Mouse (Mus musculus) midbrain, embryonic 14.5 days (tissue): ENCODE measurements at regions not wholly inside any gene's neighbourhood (a gene's known extent, or its start where the extent isn't known, plus 50 kb on each side); places are given as distances from the start of the nearest gene placed in this dataset.

ENCODE experiments used
- ATAC-seq: fragments of 200-750 bp; cut with Nextera tagmentation; 2 replicates; pipeline ENCODE4 v1.8.0; 2017; ENCODE audit warnings: moderate number of reproducible peaks, moderate library complexity; ENCODE audit not compliant: low FRiP score, low TSS enrichment
- DNase-seq: peaks from one replicate; pipeline ENCODE4 v3.0.0-alpha.2; 2015
- H3K27ac ChIP-seq: fragments of 300-500 bp; sonication (generic); replicated peaks from 2 replicates; pipeline ENCODE4 v1.5.1; 2014; ENCODE audit warnings: mild to moderate bottlenecking, low read depth, low read length, moderate library complexity
- H3K27me3 ChIP-seq: fragments of 300-500 bp; sonication (generic); 2 replicates; pipeline ENCODE4 v1.6.1; 2014; ENCODE audit warnings: low read length, control low read depth, mixed read lengths; ENCODE audit not compliant: control insufficient read depth, insufficient read depth
- H3K36me3 ChIP-seq: fragments of 300-500 bp; sonication (generic); 2 replicates; pipeline ENCODE4 v1.6.1; 2014; ENCODE audit warnings: low read length, control low read depth; ENCODE audit not compliant: control insufficient read depth, insufficient read depth
- H3K4me1 ChIP-seq: fragments of 300-500 bp; sonication (generic); 2 replicates; pipeline ENCODE4 v1.6.1; 2014; ENCODE audit warnings: mild to moderate bottlenecking, antibody characterized with exemption, low read length, control low read depth; ENCODE audit not compliant: control insufficient read depth, insufficient read depth
- H3K4me2 ChIP-seq: fragments of 300-500 bp; sonication (generic); 2 replicates; pipeline ENCODE4 v1.6.1; 2014; ENCODE audit warnings: mild to moderate bottlenecking, low read length, moderate library complexity
- H3K4me3 ChIP-seq: fragments of 300-500 bp; sonication (generic); replicated peaks from 2 replicates; pipeline ENCODE4 v1.5.1; 2014; ENCODE audit warnings: low read depth, low read length
- H3K9ac ChIP-seq: fragments of 300-500 bp; sonication (generic); replicated peaks from 2 replicates; pipeline ENCODE4 v1.6.1; 2014; ENCODE audit warnings: mild to moderate bottlenecking, low read length, moderate library complexity
- H3K9me3 ChIP-seq: fragments of 300-500 bp; sonication (generic); 2 replicates; pipeline ENCODE4 v1.6.1; 2016; ENCODE audit warnings: low read length, control low read depth, mixed read lengths; ENCODE audit not compliant: control insufficient read depth
- WGBS: fragments of 180-500 bp; shearing (Covaris S2); extraction: QIAGEN DNeasy Blood & Tissue Kit; methylation state at CpG from one replicate; pipeline ENCODE4 v1.1.7; 2014; 5-methylcytosine and 5-hydroxymethylcytosine counted together

DNA sequence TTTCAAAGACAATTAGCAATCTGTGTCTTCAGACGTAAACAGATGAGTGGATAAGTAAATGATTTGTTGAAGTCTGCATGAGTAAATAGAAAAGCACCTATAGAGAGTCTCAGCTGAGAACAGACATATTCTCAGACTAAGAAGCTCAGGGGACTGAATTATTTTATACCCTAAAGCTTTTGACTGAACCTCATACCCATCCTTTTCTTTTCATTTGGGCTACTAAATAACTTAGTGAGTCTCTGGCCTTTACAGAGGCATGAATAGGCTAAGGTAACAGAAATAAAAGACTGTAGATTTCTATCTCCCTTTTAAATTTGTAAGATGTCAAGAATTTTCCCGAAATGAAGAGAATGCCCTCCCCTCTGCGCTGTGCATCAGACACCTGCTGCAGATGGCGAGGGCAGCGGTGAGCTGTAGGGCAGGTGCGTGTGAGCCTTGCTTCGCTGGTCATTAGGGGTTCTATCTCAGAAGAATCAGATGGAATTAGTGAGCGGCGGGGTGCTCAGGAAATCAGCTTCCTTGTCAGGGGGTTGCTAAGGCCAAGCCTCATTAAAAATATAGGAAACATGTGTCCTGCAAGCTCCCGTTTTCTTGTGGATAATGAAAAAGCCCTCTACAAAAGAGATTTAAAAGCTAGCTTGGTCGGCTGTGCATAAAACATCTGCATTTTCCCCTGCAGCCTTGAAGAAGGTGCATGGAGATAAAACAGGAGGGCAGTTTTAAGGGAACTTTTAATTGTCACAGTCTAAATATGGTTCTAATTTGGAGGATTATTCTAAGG is 107.0 kb upstream of the Arhgap24 start:
- H3K9me3 ChIP-seq, result no peaks in the 10 kb centered on the region
- no peaks in the 10 kb centered on the region for H3K36me3 ChIP-seq
- peak; percentile 17; the same call in 1 of the 2 replicates for ATAC-seq
- H3K4me3 ChIP-seq, result no peak overlapping the region
- H3K27ac ChIP-seq, result no peak overlapping the region
- H3K4me2 ChIP-seq, result no peak overlapping the region
- H3K4me1 ChIP-seq, result 0 out of 2 replicates have a peak, but pooled peaks cover 5% of the 10 kb centered on the region
- H3K9ac ChIP-seq, result no peak overlapping the region
- 43% methylated on average over 11 of the region's 11 CpGs for WGBS
- DNase-seq, result peak; percentile 28
- H3K27me3 ChIP-seq, result no peaks in the 10 kb centered on the region

DNA sequence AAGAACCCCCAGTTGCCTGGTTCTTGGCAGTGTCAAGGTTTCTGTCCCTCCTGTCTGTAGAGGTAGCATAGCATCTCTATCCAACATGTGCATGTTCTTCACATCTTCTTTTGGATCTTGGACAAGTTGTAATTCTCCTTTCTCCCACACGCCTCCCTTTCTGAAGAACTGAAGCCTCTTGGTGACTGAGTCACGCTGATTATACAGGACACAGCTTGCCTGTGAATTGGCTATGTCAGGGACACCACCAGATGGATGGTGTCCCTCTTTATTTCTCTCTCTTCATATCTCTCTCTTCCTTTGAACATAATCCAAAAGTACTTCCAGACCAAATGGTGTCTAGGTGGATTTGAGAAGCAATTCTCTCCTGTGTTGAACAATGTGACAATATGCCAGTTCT is 105.9 kb upstream of the Arhgap24 start:
- 83% methylated on average over 2 of the region's 2 CpGs for WGBS
- no peak for ATAC-seq
- Histone ChIP-seq H3K4me2 (no peak overlapping the region), H3K4me3 (no peak overlapping the region), H3K9me3 (no peaks in the 10 kb centered on the region), H3K27me3 (no peaks in the 10 kb centered on the region), H3K4me1 (0 out of 2 replicates have a peak, but pooled peaks cover 5% of the 10 kb centered on the region), H3K9ac (no peak overlapping the region), H3K27ac (no peak overlapping the region), H3K36me3 (no peaks in the 10 kb centered on the region)
- no peak for DNase-seq

DNA sequence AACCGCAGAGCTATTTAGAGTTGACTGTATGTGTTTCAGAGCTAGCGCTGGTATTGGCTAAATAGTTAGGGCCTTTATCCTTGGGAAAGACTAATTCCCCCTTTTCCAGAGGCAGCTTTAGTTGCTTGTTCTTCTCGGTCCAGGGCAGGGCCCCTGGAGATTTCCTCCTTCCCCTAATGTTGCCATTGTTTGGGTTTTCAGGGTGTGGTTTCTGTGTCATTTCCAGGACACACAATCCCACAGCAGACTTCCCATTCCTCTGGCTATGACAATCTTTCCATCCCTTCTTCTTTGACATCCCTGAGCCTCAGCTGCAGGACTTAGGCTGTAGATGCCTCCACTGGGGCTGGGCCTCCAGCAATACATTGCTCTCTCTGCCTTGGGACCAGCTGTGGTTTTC is 87.2 kb upstream of the Arhgap24 start:
- Histone ChIP-seq H3K4me1 (no peaks in the 10 kb centered on the region), H3K36me3 (no peaks in the 10 kb centered on the region), H3K9ac (no peak overlapping the region), H3K9me3 (no peaks in the 10 kb centered on the region), H3K4me3 (no peak overlapping the region), H3K27me3 (no peaks in the 10 kb centered on the region), H3K4me2 (no peak overlapping the region), H3K27ac (no peak overlapping the region)
- WGBS, result 85% methylated on average over 3 of the region's 3 CpGs
- no peak for ATAC-seq
- no peak for DNase-seq

DNA sequence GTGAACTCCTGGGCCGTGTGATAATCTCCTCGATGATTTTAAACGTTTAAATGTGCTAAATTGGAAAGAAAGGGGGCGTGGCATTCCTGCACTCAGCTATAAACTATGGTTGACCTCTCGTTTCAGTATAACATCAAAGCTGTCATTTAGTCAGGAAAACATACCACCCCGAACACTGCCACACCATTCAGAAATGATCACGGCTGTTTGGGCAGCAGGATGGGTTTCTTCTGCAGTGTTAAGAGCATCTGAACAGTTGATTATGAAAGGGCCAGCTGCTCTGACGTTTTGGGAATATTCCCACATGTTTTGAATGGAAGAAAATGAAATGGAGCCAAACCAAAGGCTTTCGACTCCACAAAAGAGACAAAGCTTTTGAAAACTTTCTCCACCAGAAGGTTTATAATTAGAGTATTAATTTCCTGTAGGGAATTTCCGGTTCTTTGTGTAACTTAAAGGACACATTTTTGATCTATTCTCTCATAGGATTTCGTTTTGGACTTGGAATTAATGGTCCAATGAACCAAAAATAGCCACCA is 85.5 kb upstream of the Arhgap24 start:
- no peak overlapping the region for H3K9ac ChIP-seq
- H3K27me3 ChIP-seq, result no peaks in the 10 kb centered on the region
- no peaks in the 10 kb centered on the region for H3K36me3 ChIP-seq
- H3K9me3 ChIP-seq, result no peaks in the 10 kb centered on the region
- H3K4me1 ChIP-seq, result no peaks in the 10 kb centered on the region
- H3K27ac ChIP-seq, result no peak overlapping the region
- H3K4me3 ChIP-seq, result no peak overlapping the region
- DNase-seq (no peak), ATAC-seq (no peak)
- H3K4me2 ChIP-seq, result no peak overlapping the region
- WGBS, result 76% methylated on average over 11 of the region's 11 CpGs

DNA sequence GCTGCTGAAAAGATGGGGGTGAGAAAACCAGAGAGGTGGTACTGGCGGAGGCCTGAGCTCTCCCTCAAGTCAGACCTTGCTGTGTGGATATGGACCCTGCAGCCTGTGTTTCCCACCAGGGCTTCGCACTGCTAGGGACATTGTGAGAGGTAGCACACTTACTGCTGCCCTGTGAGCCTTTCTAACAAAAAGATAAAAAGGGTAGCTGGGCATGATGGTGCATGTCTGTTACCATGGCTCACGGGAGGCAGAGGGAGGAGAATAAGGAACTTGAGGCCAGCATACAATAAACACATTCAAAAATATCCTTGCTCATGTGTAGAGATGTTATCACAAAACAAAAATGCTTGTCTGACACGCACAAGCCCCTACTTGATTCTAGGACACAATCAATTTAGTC is 82.2 kb upstream of the Arhgap24 start:
- 85% methylated on average over 4 of the region's 4 CpGs for WGBS
- no peaks in the 10 kb centered on the region for H3K27me3 ChIP-seq
- H3K27ac ChIP-seq, result no peak overlapping the region

DNA sequence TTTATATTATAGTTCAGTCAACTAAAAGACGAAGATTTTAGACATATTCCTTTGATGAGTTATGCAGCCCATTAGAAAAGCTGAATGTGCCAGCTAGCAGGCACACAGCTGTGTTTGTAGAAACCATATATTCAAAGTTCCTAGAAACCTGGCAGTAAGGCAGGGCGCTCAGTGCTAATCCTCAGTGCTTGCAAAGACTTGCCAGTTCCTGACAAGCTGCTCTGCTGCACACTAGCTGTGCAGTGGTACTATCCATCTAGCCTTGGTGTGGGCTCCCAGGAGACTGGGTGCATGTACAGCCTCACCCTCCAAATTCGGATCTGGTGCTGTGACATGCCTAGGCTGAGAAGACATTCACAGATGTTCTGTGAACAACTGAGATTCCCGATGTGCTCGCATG is 63.5 kb upstream of the Arhgap24 start:
- Histone ChIP-seq H3K4me3 (no peak overlapping the region), H3K9me3 (no peaks in the 10 kb centered on the region), H3K27me3 (no peaks in the 10 kb centered on the region), H3K4me1 (no peaks in the 10 kb centered on the region), H3K36me3 (no peaks in the 10 kb centered on the region), H3K9ac (no peak overlapping the region), H3K4me2 (no peak overlapping the region), H3K27ac (no peak overlapping the region)
- WGBS, result 83% methylated on average over 5 of the region's 5 CpGs
- ATAC-seq (no peak), DNase-seq (no peak)

More for the DNA sequence above, 82.2 kb upstream of the Arhgap24 start:
- Histone ChIP-seq H3K9ac (no peak overlapping the region), H3K9me3 (no peaks in the 10 kb centered on the region), H3K4me2 (no peak overlapping the region), H3K36me3 (no peaks in the 10 kb centered on the region), H3K4me1 (no peaks in the 10 kb centered on the region), H3K4me3 (no peak overlapping the region)
- DNase-seq (no peak), ATAC-seq (no peak)

DNA sequence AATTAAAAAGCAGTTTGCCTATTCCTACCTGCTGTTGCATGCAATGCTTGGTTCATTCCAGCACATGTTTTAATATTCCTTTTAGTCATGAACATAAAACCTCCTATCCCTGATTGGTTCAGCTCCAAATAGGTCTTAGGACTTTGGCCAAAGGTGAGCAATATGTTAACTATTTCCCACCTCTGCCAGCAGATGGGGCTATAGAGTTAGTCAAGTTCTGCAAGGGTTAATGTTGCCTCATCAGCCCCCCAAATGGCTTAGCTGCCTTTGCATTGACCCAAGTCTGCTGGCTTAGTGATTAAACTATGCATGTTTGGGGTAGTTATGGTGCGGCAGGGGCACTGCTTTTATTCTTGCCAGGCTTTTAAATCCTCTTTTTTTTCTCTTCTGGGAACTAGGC is 62.1 kb upstream of the Arhgap24 start:
- WGBS, result 23% methylated on average over 1 of the region's 1 CpGs
- H3K27ac ChIP-seq, result no peak overlapping the region
- DNase-seq (peak; percentile 59), ATAC-seq (no peak)
- no peaks in the 10 kb centered on the region for H3K4me1 ChIP-seq
- no peak overlapping the region for H3K4me2 ChIP-seq
- H3K9ac ChIP-seq, result no peak overlapping the region
- no peak overlapping the region for H3K4me3 ChIP-seq
- no peaks in the 10 kb centered on the region for H3K36me3 ChIP-seq
- no peaks in the 10 kb centered on the region for H3K27me3 ChIP-seq
- H3K9me3 ChIP-seq, result no peaks in the 10 kb centered on the region

DNA sequence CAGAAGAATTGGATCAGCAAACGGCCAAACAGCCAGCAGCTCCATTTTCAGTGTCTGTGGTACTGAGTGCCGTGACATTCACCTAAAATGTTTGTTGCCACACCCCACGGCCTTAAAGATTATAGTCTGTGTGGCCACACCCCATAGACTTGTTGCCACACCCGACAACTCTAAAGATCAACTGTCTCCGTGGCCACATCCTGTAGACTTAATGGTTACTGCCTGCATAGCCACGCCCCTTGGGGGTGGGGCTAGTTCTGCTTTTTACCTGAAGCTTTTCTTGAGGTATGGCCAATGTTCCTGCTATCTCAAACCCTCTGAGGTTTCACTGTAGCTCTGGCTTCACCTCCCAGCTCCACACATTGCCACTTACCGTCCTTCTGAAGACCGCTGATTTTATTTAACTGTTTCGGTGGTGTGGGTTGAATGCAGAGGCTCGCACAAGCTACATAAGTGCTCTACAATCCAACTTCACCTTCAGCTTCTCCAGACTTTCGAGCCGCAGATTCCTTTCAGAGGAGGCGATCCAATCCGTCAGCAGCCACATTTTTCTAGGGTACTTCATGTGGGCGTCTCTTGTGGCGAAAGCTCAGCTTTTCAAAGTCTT is 56.5 kb upstream of the Arhgap24 start:
- Histone ChIP-seq H3K9ac (no peak overlapping the region), H3K4me2 (no peak overlapping the region), H3K4me1 (no peaks in the 10 kb centered on the region), H3K27me3 (no peaks in the 10 kb centered on the region), H3K36me3 (no peaks in the 10 kb centered on the region), H3K27ac (no peak overlapping the region), H3K4me3 (no peak overlapping the region), H3K9me3 (no peaks in the 10 kb centered on the region)
- DNase-seq, result no peak
- no peak for ATAC-seq
- 90% methylated on average over 16 of the region's 16 CpGs for WGBS

DNA sequence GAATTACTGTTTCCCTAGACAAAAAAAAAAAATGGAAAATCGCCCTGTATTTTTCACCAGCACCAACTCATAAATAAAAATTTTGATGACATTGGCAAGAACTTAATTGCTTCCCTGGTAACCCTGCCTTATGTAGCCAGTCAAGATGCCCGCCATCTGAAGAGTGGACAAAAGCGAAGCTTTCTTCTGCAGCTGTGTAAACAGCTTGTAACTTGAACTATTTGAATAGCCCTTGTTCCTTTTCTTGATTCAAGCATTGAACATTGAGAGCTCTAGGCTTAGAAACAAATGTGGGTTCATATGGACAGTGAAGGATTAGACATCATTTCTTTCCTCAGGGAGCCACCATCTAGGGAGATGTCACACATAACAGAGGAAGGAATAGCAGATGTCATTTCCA is 52.9 kb upstream of the Arhgap24 start:
- H3K9me3 ChIP-seq, result no peaks in the 10 kb centered on the region
- no peaks in the 10 kb centered on the region for H3K36me3 ChIP-seq
- no peaks in the 10 kb centered on the region for H3K4me1 ChIP-seq
- H3K4me3 ChIP-seq, result no peak overlapping the region
- 81% methylated on average over 3 of the region's 3 CpGs for WGBS
- ATAC-seq, result no peak
- no peaks in the 10 kb centered on the region for H3K27me3 ChIP-seq
- no peak overlapping the region for H3K9ac ChIP-seq
- no peak for DNase-seq
- no peak overlapping the region for H3K27ac ChIP-seq
- H3K4me2 ChIP-seq, result no peak overlapping the region
